Mouse (Mus musculus) embryo, embryonic 9.5 days (tissue): ENCODE results near the gene Gm21852.
"Not testable (repeated sequence)": the region's sequence is repeated elsewhere in the genome, so short reads cannot be mapped to it uniquely, and the experiment has no call there.

Experiments used
- DNase-seq: peaks from one replicate; pipeline ENCODE4 v3.0.0-alpha.2; 2017; ENCODE audit errors: extremely low spot score

Gm21852 gene

GRCm38 (mm10) chrY:40651896-40652295 is at the start of gene Gm21852:
Gene Gm21852, minus strand, starts transcription at chrY:40651996.
- DNase-seq, result not testable (repeated sequence)
